Mouse (Mus musculus): ENCODE data around the gene Magi2. TPM values are rescaled to one million over a fixed set of nuclear protein-coding genes. Genes with fewer than 3 reads are reported as not detected.
"Not testable (repeated sequence)": the region's sequence is repeated elsewhere in the genome, so short reads cannot be mapped to it uniquely, and the experiment has no call there.

Gene Magi2
- polyA plus RNA-seq, 1 experiment: 0.48 TPM

GRCm38 (mm10) chr5:19553510-19553909 lies 326.7 kb downstream of the Magi2 start:
- Histone ChIP-seq H3ac (ENCODE audit: control insufficient read depth, insufficient read length) (no peak overlapping the region), H3K27me3 (ENCODE audit: control insufficient read depth, insufficient read depth, insufficient read length) (no peaks in the 10 kb centered on the region), H3K4me2 (ENCODE audit: low read depth) (no peak overlapping the region), H3K79me2 (ENCODE audit: control insufficient read depth, insufficient read depth) (no peaks in the 10 kb centered on the region), H3K4me3 (no peak overlapping the region), H3K36me3 (ENCODE audit: control insufficient read depth, insufficient read depth) (no peaks in the 10 kb centered on the region)
- no peak for TF ChIP-seq MYOD1 (IDR thresholded peaks at IDR 0.05; ENCODE audit: control insufficient read depth in 1 of 3, insufficient read length in 2 of 3, low read depth in 2 of 3)
- TF ChIP-seq REST (IDR thresholded peaks at IDR 0.05; ENCODE audit: insufficient read depth, insufficient read length): no peak
- no peak for TF ChIP-seq E2F4 (IDR thresholded peaks at IDR 0.05; ENCODE audit: insufficient read depth)
- TF ChIP-seq SRF (IDR thresholded peaks at IDR 0.05; ENCODE audit: control insufficient read depth, insufficient read length, low read depth): no peak
- TF ChIP-seq USF1 (IDR thresholded peaks at IDR 0.05; ENCODE audit: low read depth): no peak
- no peak for TF ChIP-seq TCF12 (IDR thresholded peaks at IDR 0.05; ENCODE audit: insufficient read depth, poor library complexity, severe bottlenecking)

DNA sequence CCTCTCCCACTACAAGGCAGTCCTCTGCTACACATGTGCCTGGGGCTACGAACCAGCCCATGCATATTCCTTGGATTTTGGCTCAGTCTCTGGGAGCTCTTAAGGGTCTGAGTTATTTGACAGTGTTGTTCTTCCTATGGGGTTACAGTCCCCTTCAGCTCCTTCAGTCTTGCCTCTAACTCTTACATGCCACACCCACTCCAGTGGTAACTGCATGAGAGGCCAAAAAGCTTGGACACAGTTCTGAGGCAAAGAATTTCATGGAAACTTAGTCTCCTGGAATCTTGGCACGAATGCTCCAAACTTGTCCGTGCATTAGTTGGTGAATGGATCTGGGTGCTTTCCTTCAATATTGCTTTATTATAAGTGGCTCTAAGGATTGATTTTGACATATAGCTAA lies 338.8 kb downstream of the Magi2 start:
- H3K4me2 ChIP-seq (ENCODE audit: low read depth): no peak overlapping the region
- no peaks in the 10 kb centered on the region for H3K79me2 ChIP-seq (ENCODE audit: control insufficient read depth, insufficient read depth)
- H3K27me3 ChIP-seq (ENCODE audit: control insufficient read depth, insufficient read depth, insufficient read length): no peaks in the 10 kb centered on the region
- no peak overlapping the region for H3K4me3 ChIP-seq
- H3ac ChIP-seq (ENCODE audit: control insufficient read depth, insufficient read length): no peak overlapping the region
- H3K36me3 ChIP-seq (ENCODE audit: control insufficient read depth, insufficient read depth): no peaks in the 10 kb centered on the region
- TF ChIP-seq POLR2A (IDR thresholded peaks at IDR 0.05; ENCODE audit: insufficient read length, low read depth): no peak
- TF ChIP-seq MAX (IDR thresholded peaks at IDR 0.05; ENCODE audit: low read depth): no peak
- TF ChIP-seq MYOG (IDR thresholded peaks at IDR 0.05; ENCODE audit: control insufficient read depth in 1 of 3, insufficient read depth in 1 of 3, insufficient read length in 2 of 3, low read depth in 2 of 3): no peak
- no peak for TF ChIP-seq REST (IDR thresholded peaks at IDR 0.05; ENCODE audit: insufficient read depth, insufficient read length)
- no peak for TF ChIP-seq POLR2AphosphoS2 (IDR thresholded peaks at IDR 0.05; ENCODE audit: insufficient read length, low read depth)
- TF ChIP-seq TCF3 (IDR thresholded peaks at IDR 0.05; ENCODE audit: insufficient read length, low read depth): no peak
- no peak for TF ChIP-seq MYOD1 (IDR thresholded peaks at IDR 0.05; ENCODE audit: control insufficient read depth in 1 of 3, insufficient read length in 2 of 3, low read depth in 2 of 3)
- TF ChIP-seq USF1 (IDR thresholded peaks at IDR 0.05; ENCODE audit: low read depth): no peak
- TF ChIP-seq TCF12 (IDR thresholded peaks at IDR 0.05; ENCODE audit: insufficient read depth, poor library complexity, severe bottlenecking): no peak

DNA sequence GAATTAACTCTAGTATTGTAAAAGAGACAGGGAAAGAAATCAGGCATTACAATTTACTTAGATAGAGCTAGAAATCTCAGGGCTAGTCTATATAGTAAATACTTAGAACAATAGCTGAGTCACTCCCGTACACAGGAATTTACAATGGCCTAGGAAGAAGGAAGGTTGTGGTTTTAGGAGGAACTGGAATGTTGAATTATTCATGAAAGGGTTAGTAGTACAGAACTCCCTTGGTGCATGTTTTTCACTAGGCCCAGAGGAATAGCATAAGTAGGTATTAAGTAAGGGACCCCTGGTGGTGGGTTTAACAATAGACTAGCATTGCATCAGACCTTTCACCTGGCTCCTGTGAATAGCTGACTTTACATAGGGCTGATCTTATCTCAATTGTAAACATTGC lies 339.3 kb downstream of the Magi2 start:
- not testable (repeated sequence) for H3K36me3 ChIP-seq (ENCODE audit: control insufficient read depth, insufficient read depth); H3ac ChIP-seq (ENCODE audit: control insufficient read depth, insufficient read length); H3K27me3 ChIP-seq (ENCODE audit: control insufficient read depth, insufficient read depth, insufficient read length); H3K4me3 ChIP-seq; H3K79me2 ChIP-seq (ENCODE audit: control insufficient read depth, insufficient read depth); H3K4me2 ChIP-seq (ENCODE audit: low read depth)

DNA sequence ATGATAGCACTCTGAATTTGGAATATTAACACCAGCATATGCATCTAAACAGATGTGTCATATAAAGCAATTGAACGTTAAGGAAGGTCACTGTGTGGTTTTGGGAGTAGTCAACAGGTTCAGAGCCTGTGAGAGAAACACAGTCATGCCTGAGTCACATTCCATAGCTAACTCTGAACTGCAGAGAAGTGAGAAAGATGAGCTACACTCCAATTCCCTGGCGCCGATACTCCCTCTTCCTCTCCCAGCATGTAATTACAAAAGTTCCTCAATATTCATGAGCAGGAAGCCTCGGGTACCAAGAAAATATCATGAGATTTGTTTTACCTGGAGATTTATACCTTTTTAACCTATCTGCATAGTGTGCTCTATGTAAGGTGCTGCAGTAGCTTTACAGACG lies 380.9 kb downstream of the Magi2 start:
- H3K27me3 ChIP-seq (ENCODE audit: control insufficient read depth, insufficient read depth, insufficient read length): no peaks in the 10 kb centered on the region
- H3K4me3 ChIP-seq: no peak overlapping the region
- no peak overlapping the region for H3K4me2 ChIP-seq (ENCODE audit: low read depth)
- H3ac ChIP-seq (ENCODE audit: control insufficient read depth, insufficient read length): no peak overlapping the region
- no peak for TF ChIP-seq REST (IDR thresholded peaks at IDR 0.05; ENCODE audit: insufficient read depth, insufficient read length)
- no peak for TF ChIP-seq TCF3 (IDR thresholded peaks at IDR 0.05; ENCODE audit: insufficient read length, low read depth)
- TF ChIP-seq MYOD1 (IDR thresholded peaks at IDR 0.05; ENCODE audit: control insufficient read depth in 1 of 3, insufficient read length in 2 of 3, low read depth in 2 of 3): no peak
- no peak for TF ChIP-seq POLR2AphosphoS2 (IDR thresholded peaks at IDR 0.05; ENCODE audit: insufficient read length, low read depth)
- no peak for TF ChIP-seq POLR2A (IDR thresholded peaks at IDR 0.05; ENCODE audit: insufficient read length, low read depth)
- no peak for TF ChIP-seq MYOG (IDR thresholded peaks at IDR 0.05; ENCODE audit: control insufficient read depth in 1 of 3, insufficient read depth in 1 of 3, insufficient read length in 2 of 3, low read depth in 2 of 3)
- no peak for TF ChIP-seq TCF12 (IDR thresholded peaks at IDR 0.05; ENCODE audit: insufficient read depth, poor library complexity, severe bottlenecking)
- no peak for TF ChIP-seq USF1 (IDR thresholded peaks at IDR 0.05; ENCODE audit: low read depth)
- TF ChIP-seq SRF (IDR thresholded peaks at IDR 0.05; ENCODE audit: control insufficient read depth, insufficient read length, low read depth): no peak
- TF ChIP-seq CEBPB (IDR thresholded peaks at IDR 0.05; ENCODE audit: insufficient read depth, poor library complexity, severe bottlenecking): no peak
- TF ChIP-seq E2F4 (IDR thresholded peaks at IDR 0.05; ENCODE audit: insufficient read depth): no peak
- TF ChIP-seq MAX (IDR thresholded peaks at IDR 0.05; ENCODE audit: low read depth): no peak
- no peaks in the 10 kb centered on the region for H3K79me2 ChIP-seq (ENCODE audit: control insufficient read depth, insufficient read depth)
- no peaks in the 10 kb centered on the region for H3K36me3 ChIP-seq (ENCODE audit: control insufficient read depth, insufficient read depth)

DNA sequence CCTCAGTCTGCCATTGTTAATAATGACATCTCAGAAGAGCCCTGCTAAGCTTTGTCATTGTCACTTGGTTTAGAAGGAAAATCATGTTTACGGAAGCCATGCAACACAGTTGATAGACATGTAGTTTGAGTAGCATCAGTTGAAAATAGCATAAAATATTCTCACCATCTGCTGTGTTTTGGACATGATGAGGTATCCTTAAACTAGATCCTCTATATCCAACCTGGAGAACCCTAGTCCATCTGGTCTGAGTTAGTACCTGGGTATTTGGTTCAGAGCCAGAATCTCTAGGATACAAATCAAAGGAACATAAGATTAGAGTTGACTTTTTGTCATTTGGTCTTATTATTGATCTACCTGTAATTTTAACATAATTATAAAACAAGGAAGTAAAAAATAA lies 385.0 kb downstream of the Magi2 start:
- Histone ChIP-seq H3K27me3 (ENCODE audit: control insufficient read depth, insufficient read depth, insufficient read length) (no peaks in the 10 kb centered on the region), H3ac (ENCODE audit: control insufficient read depth, insufficient read length) (no peak overlapping the region), H3K4me2 (ENCODE audit: low read depth) (no peak overlapping the region), H3K79me2 (ENCODE audit: control insufficient read depth, insufficient read depth) (no peaks in the 10 kb centered on the region), H3K4me3 (no peak overlapping the region), H3K36me3 (ENCODE audit: control insufficient read depth, insufficient read depth) (no peaks in the 10 kb centered on the region)
- no peak for TF ChIP-seq TCF12 (IDR thresholded peaks at IDR 0.05; ENCODE audit: insufficient read depth, poor library complexity, severe bottlenecking)
- TF ChIP-seq MYOD1 (IDR thresholded peaks at IDR 0.05; ENCODE audit: control insufficient read depth in 1 of 3, insufficient read length in 2 of 3, low read depth in 2 of 3): no peak
- TF ChIP-seq MAX (IDR thresholded peaks at IDR 0.05; ENCODE audit: low read depth): no peak

DNA sequence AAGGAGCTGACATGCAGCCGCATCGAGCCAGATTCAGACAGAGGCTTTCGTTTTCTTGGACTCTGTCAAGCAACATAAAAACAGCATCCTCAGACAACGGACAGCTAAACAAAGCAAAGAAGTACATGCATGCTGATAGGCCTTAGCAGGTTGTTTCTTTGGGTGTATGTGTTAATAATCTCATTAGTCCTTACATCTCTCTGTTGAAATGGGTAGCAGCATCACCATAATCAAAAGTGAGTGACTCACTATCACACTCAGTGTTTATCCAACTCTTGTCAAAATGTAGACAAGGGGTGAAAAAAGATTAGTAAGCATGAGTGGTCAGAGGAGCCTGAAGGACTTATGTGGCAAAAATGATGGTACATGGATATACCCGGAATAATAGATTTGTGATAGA lies 394.8 kb downstream of the Magi2 start:
- H3ac ChIP-seq (ENCODE audit: control insufficient read depth, insufficient read length): no peak overlapping the region
- TF ChIP-seq MYOD1 (IDR thresholded peaks at IDR 0.05; ENCODE audit: control insufficient read depth in 1 of 3, insufficient read length in 2 of 3, low read depth in 2 of 3) (no peak), TCF3 (IDR thresholded peaks at IDR 0.05; ENCODE audit: insufficient read length, low read depth) (no peak), SRF (IDR thresholded peaks at IDR 0.05; ENCODE audit: control insufficient read depth, insufficient read length, low read depth) (no peak), REST (IDR thresholded peaks at IDR 0.05; ENCODE audit: insufficient read depth, insufficient read length) (no peak), TCF12 (IDR thresholded peaks at IDR 0.05; ENCODE audit: insufficient read depth, poor library complexity, severe bottlenecking) (no peak), MAX (IDR thresholded peaks at IDR 0.05; ENCODE audit: low read depth) (no peak), POLR2AphosphoS2 (IDR thresholded peaks at IDR 0.05; ENCODE audit: insufficient read length, low read depth) (no peak)
- no peaks in the 10 kb centered on the region for H3K27me3 ChIP-seq (ENCODE audit: control insufficient read depth, insufficient read depth, insufficient read length)

More for the DNA sequence above, 394.8 kb downstream of the Magi2 start:
- H3K4me2 ChIP-seq (ENCODE audit: low read depth): no peak overlapping the region
- no peaks in the 10 kb centered on the region for H3K36me3 ChIP-seq (ENCODE audit: control insufficient read depth, insufficient read depth)
- no peaks in the 10 kb centered on the region for H3K79me2 ChIP-seq (ENCODE audit: control insufficient read depth, insufficient read depth)
- no peak overlapping the region for H3K4me3 ChIP-seq

All from myocyte (in vitro differentiated cells).